Mouse (Mus musculus) kidney, adult 18-20 months (tissue): ENCODE data around the gene Crtc1.

Experiments used
- DNase-seq: peaks from one replicate; pipeline ENCODE4 v3.0.0; 2021

Gene Crtc1

DNA sequence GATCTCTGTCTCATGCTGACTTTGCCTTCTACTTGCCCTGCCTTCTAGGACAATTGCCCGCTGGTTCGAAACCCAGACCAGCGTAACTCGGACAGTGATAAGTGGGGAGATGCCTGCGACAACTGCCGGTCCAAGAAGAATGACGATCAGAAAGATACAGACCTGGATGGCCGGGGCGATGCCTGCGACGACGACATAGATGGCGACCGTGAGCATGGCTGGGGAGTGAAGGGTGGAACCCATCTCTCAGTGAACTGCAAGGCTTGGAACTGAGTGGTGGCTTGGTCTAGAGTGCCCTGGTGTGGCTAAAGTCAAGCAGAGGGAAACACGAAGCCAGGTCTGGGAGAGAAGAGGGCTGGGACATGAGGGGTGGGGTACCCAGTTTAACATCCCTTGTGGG lies 62.3 kb downstream of the Crtc1 start:
- DNase-seq = no peak

DNA sequence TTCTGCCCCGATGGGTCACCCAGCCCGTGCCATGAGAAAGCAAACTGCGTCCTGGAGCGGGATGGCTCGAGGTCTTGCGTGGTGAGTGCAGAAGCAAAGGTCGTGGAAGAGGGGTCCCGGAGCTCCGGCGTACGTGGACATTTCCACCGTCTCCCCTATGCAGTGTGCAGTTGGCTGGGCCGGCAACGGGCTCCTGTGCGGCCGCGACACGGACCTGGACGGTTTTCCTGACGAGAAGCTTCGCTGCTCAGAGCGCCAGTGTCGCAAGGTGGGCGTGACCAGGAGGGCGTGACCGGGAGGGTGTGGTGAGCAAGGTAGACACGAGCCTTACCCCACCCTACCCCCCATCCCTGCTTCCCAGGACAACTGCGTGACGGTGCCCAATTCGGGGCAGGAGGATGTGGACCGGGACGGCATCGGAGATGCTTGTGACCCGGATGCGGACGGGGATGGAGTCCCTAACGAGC lies 63.1 kb downstream of the Crtc1 start:
- DNase-seq = no peak

- no peak for DNase-seq
Observed at GRCm38 (mm10) chr8:70375212-70375859, 64.0 kb downstream of the Crtc1 start.

DNA sequence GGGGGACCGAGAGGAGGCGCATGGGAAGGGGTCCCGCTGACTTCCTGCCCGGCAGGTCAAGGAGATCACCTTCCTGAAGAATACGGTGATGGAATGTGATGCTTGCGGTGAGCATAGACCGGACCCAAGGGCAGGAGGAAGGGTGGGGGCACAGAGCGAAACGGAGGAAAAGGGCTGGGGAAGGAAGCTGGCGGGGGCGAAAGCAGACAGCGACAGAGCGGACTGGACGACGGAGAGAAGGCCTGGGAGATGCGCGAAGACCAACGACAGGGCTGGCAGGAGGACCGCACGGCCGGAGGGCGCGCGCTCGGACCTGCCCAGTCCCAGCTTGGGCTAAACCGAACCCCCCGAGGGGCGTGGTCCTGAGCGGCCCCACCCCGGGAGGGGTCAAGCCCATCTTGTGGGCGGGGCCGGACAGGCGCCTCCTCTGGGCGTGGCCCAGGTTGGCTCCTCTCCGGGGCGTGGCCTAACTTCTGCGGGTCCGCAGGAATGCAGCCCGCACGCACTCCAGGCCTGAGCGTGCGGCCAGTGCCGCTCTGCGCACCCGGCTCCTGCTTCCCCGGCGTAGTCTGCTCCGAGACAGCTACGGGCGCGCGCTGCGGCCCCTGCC lies 65.0 kb downstream of the Crtc1 start:
- peak; percentile 90 for DNase-seq

DNA sequence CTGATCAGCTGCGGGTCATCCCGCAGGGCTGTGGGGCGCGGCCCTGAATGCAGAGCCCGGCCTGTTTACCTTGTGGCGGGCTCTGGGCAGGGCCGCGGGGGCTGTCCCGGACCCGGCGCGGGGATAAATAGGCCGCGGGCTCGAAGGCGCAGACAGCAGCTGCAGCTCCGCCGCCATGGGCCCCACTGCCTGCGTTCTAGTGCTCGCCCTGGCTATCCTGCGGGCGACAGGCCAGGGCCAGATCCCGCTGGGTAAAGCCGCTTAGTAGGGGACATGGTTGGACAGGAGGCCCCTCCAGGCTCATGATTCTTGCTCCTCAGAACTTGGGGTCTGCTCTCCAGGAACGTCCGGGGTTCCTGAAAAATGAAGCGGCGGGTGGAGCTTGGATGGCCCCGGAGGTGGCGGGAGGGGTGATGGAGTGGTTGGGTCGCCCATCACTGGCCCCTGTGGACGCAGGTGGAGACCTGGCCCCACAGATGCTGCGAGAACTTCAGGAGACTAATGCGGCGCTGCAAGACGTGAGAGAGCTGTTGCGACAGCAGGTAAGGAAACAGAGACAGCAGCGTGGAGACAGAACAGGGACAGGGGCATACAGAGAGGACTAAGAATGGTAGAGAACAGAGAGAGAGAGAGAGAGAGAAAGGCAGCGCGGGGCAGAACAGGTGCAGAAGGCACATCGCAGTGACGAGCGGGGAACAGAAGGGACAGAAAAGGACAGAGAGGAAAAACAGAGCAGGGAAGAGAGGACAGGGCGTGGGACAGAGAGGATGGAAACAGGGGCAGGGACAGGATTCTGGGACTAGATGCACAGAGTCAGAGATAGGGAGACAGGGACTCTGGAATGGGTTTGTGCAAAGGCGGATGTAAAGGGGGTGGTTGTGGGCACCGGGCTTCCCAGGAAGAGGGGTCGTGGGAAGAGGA lies 65.7 kb downstream of the Crtc1 start, which contains the start of gene Comp:
Comp (plus strand) TSS at position 162 of the 921 bp plus-strand sequence.
- DNase-seq = no peak

- DNase-seq = peak; percentile 65
Observed at GRCm38 (mm10) chr8:70371951-70372350, 67.4 kb downstream of the Crtc1 start.

GRCm38 (mm10) chr8:70370476-70370875 lies 68.9 kb downstream of the Crtc1 start:
- DNase-seq = no peak

- no peak for DNase-seq
Observed at GRCm38 (mm10) chr8:70366588-70366987, 72.8 kb downstream of the Crtc1 start.

DNA sequence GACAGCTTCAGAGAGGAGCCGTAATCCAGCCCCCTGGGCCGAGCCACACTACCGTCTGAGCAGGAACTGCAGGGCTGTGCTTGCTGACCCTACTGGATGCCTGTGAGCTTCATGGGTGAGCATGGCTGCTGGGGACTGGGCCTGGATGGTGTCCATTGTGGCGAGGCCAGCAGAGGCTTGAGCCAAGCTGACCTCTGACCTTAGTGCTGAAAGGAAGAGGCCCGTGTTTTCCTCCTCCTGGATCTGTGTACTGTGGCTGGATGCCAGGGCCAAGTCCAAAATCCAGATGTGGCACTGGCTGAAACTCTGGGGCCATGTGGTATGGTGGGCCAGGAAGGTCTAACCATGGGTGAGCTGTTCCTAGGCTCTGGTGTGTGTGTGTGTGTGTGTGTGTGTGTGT lies 75.3 kb downstream of the Crtc1 start:
- DNase-seq = peak; percentile 70

DNA sequence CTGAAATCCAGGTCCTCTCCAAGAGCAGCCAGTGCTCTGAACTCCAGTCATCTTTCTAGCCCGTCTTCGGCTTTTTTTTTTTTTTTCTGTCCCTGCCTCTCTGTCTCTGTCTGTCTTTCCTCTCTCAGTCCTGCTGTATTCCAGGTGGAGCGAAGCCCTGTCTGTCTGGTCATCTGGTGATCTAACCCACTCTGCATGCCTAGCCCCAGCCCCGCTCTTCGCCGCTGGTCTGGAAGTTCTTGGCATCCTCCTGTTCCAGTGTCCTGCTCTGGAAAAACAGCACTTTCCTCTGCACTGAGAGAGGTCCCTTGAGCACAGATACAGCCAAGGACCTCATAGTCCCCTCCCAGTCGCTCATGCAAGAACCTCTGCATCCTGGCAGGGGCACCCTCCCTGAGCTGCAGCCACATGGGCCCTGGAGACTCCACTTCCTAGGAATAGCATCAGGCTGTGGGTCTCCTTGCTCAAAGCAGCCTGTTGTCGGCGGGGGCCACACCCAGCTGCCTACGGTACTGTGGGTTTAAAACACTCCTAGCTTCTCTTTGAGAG lies 77.8 kb downstream of the Crtc1 start:
- no peak for DNase-seq

DNA sequence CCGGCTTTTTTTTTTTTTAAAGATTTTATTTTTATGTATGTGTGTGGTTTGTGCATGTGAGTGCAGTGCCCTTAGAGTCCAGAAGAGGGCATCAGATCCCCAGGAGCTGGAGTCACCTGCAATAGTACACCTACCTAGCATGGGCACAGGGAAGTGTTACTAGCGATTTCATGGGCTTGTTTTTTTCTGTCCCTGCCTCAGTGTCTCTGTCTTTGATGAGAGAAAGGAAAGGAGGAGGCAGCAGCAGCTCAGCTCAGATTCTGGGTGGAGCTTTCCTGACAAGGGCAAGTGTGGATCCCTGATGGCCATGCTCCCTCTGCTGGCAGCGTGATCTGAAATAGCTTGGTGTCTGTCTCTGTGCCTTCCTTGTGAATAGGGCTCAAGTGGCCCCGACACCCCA lies 78.6 kb downstream of the Crtc1 start:
- peak; percentile 44 for DNase-seq

GRCm38 (mm10) chr8:70359411-70359810 lies 80.0 kb downstream of the Crtc1 start:
- peak; percentile 41 for DNase-seq

GRCm38 (mm10) chr8:70356111-70356510 lies 83.3 kb downstream of the Crtc1 start:
- DNase-seq = no peak

DNA sequence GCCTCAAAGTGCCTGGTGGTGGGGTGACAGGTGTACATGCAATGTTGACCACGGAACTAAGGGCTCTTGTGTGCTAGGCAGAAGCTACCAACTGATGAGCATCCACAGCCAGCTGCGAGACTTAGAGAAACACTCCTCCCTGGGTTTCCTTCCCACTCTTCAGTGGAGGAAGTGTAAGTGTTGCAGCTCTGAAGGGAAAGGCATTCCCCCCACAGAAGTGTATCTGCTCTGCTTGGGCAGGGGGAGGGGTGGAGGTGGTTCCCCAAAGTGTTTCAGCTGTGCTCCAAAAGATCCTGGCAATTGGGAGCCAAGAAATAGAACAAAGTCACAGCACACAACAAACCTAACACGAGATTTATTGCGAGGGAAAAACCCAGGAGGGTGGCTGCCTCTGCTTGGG lies 85.4 kb downstream of the Crtc1 start:
- no peak for DNase-seq

- peak; percentile 99 for DNase-seq
Observed at GRCm38 (mm10) chr8:70353194-70353817, 86.1 kb downstream of the Crtc1 start, which contains the start of gene Upf1. TSS of gene Upf1 (minus strand) at chr8:70353278.

DNA sequence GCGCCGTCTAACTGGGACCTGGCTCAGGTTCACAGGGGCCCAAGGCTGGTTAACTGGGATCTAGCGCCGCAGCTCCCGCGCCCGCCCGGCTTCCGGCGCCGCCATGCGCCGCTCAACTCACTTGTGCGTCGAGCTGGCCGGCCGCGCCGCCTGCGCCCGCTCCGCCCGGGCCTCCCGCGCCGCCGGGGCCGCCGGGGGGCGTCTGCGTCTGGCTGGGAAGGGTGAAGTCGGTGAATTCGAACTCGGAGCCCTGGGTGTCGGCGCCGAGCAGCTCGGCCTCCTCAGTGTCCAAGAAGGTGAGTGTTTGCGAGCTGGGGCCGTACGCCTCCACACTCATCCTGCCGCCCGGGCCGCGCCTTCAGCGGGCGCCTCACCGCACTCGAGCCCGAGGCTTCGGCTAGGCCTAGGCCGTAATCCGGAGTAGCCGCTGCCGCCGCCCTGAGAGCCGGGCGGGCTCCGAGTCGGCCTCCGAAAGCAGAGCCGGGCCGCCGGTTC lies 86.7 kb downstream of the Crtc1 start:
- DNase-seq = peak; percentile 56

GRCm38 (mm10) chr8:70352000-70352384 lies 87.4 kb downstream of the Crtc1 start:
- no peak for DNase-seq

- DNase-seq = no peak
Observed at GRCm38 (mm10) chr8:70351035-70351999, 88.1 kb downstream of the Crtc1 start.

- DNase-seq = peak; percentile 50
Observed at GRCm38 (mm10) chr8:70347860-70348420, 91.4 kb downstream of the Crtc1 start.

DNA sequence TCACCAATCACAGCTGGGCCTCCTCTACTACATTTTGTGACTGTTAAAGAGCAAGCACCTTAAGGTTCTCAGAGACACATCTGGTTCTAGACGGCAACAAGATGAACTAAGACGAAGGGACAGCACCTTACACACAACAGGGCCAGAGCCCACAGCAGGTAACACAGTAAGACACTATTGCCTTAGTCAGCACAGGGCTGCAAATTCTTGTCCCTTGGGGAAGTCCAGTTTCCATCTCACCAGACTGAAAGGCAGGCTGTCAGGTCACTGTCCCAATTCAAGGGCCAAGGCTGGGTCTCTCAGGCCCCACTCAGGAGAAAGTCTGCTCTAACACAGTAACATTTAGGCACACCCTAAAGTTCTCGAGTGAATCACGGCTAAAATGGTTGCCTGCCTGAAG lies 91.9 kb downstream of the Crtc1 start:
- DNase-seq = no peak

GRCm38 (mm10) chr8:70344279-70344678 lies 95.1 kb downstream of the Crtc1 start:
- no peak for DNase-seq
